Mouse (Mus musculus): Measurements from ENCODE around the gene Kif6.

- TF ChIP-seq POLR2A (IDR thresholded peaks at IDR 0.05; ENCODE audit: insufficient read depth, low read depth, low read length) (no peak), CTCF (IDR thresholded peaks at IDR 0.05; ENCODE audit: insufficient read depth, low read depth, low read length) (no peak)
Measured at GRCm38 (mm10) chr17:49837417-49837816, 222.5 kb downstream of the Kif6 start.
